Mouse (Mus musculus): ENCODE data around the gene Gm20388. TPM values are rescaled to one million over a fixed set of nuclear protein-coding genes. Genes with fewer than 3 reads are reported as not detected.

Gm20388 gene
- total RNA-seq, 1 experiment from 2014 or later: 10.0 TPM

GRCm38 (mm10) chr8:120626461-120626860 is 715.8 kb downstream of the Gm20388 start:
- no peak for ATAC-seq (replicated peaks; ENCODE audit: insufficient number of reproducible peaks, low FRiP score, low TSS enrichment, poor library complexity, severe bottlenecking)

GRCm38 (mm10) chr8:120627298-120627697 is 716.7 kb downstream of the Gm20388 start:
- no peak for ATAC-seq (replicated peaks; ENCODE audit: insufficient number of reproducible peaks, low FRiP score, low TSS enrichment, poor library complexity, severe bottlenecking)

- ATAC-seq (replicated peaks; ENCODE audit: insufficient number of reproducible peaks, low FRiP score, low TSS enrichment, poor library complexity, severe bottlenecking): no peak
Observed at GRCm38 (mm10) chr8:120630031-120630430, 719.4 kb downstream of the Gm20388 start.

GRCm38 (mm10) chr8:120630848-120631247 is 720.2 kb downstream of the Gm20388 start:
- no peak for ATAC-seq (replicated peaks; ENCODE audit: insufficient number of reproducible peaks, low FRiP score, low TSS enrichment, poor library complexity, severe bottlenecking)

DNA sequence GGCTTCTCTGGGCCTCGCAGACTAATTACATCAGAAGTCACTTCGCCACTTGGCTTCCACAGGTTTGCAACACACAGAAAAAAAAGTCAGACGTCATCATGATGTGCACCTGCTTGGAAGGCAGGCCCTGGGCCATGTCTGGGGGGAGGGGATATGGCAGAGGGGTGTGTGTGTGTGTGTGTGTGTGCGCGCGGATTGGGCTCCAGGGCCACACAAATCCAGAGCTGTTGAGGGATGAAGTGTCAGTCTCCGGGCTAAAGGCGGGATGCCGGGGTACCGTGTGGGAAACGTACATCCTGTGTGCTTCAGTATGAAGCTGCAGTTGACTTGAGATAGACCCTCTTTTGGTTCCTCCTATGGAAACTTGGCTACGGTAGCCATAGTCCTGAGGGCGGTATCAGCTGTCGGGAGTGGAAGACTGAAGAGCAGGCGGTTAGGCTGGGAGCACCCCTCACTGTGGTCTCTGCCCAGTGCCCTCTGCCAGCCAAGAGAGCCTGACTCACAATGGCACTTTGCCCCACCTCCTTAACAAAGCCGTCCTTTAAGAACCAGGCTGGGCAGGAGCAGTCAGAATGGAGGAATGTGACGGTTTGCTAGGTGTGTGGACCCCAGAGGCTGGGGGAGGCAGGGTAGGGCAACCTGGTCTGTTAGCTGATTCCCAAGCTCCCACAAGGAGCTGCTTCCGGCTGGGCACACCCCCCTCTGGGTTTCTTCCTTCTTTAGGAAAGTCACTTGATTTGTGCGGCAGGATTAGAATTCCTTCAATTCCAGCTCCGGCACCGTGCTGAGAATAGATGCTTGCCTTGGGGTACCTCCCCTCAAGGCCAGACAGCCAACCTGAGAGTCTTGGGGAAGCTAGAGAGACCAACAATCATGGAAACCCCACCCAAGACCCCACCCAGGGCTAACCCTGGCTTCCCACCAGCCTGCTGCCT is 721.1 kb downstream of the Gm20388 start:
- ATAC-seq (replicated peaks; ENCODE audit: insufficient number of reproducible peaks, low FRiP score, low TSS enrichment, poor library complexity, severe bottlenecking): no peak

- no peak for ATAC-seq (replicated peaks; ENCODE audit: insufficient number of reproducible peaks, low FRiP score, low TSS enrichment, poor library complexity, severe bottlenecking)
Observed at GRCm38 (mm10) chr8:120632969-120633664, 722.5 kb downstream of the Gm20388 start.

DNA sequence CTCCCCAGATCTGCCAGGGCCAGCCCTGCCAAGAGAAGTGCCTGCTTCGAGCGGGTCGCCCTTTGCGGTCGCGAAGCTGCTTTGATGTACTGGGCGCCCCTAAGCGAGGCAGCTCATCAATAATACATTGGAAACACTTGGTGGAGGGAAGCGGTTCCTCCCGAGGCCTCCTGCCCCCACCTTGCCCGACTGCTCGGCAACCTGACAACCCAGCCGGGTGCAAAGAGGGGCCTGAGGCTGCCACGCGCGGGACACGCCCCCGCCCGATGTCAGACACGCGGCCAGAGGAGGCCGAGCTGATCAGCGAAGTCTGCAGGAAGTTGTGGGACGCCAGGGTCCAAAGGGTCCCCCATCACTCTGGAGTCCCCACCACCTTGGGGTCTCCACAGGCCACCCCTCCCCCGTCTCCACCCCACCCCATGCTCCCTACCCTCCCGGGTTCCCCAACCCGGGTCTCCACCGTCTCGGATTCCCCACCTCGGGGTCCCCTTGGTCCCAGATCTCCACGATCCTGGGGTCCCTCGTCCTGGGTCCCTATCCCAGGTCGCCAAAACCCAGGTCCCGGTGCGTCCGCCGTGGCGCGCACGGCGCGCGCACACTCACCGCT is 723.1 kb downstream of the Gm20388 start:
- no peak for ATAC-seq (replicated peaks; ENCODE audit: insufficient number of reproducible peaks, low FRiP score, low TSS enrichment, poor library complexity, severe bottlenecking)

- ATAC-seq (replicated peaks; ENCODE audit: insufficient number of reproducible peaks, low FRiP score, low TSS enrichment, poor library complexity, severe bottlenecking): no peak
Observed at GRCm38 (mm10) chr8:120634329-120634839, 723.7 kb downstream of the Gm20388 start.

- no peak for ATAC-seq (replicated peaks; ENCODE audit: insufficient number of reproducible peaks, low FRiP score, low TSS enrichment, poor library complexity, severe bottlenecking)
Observed at GRCm38 (mm10) chr8:120641245-120641644, 730.6 kb downstream of the Gm20388 start.

DNA sequence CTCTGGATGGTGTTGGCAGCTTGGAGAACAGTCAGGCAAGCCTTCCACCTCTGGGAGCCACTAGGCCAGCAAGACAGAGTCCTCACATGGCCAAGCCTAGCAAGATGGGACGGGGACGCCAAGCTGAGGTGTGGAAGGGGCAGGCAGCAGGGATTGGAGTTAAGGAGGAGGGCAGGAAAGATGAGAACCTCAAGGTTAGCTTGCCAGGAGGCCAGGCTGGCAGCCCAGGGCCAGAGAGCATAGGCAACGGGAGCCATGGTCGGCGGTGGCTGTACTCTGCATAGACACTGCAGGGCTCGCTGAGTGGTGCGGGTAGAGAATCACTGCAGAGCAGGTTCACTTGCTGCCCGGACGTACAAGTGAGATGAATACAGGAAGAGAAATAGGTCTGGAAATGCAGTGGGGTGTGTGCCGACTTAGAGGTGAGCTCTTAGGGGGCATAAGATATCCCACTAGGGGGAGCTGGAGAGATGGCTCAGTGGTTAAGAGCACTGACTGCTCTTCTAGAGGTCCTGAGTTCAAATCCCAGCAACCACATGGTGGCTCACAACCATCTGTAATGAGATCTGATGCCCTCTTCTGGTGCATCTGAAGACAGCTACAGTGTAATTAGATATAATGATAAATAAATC is 731.5 kb downstream of the Gm20388 start:
- no peak for ATAC-seq (replicated peaks; ENCODE audit: insufficient number of reproducible peaks, low FRiP score, low TSS enrichment, poor library complexity, severe bottlenecking)

DNA sequence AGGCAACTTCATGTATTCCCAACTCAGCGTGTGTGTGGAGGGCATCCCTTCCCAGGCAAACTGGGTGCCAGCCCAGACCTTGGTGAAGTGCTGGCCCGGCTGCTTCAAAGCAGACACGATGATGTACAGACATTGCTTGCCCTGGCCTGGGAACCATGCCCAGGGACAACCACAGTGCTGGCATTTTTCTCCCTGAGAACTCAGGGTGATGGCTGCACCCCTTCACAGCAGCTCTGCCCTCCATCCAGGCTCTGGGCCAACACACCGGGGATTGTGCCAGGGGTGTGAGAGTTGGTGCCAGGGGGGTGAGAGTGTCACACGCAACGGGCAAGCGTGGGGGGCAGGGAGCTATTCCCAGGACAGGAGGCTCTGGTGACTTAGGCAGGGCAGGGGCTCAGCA is 734.0 kb downstream of the Gm20388 start:
- ATAC-seq (replicated peaks; ENCODE audit: insufficient number of reproducible peaks, low FRiP score, low TSS enrichment, poor library complexity, severe bottlenecking): no peak

DNA sequence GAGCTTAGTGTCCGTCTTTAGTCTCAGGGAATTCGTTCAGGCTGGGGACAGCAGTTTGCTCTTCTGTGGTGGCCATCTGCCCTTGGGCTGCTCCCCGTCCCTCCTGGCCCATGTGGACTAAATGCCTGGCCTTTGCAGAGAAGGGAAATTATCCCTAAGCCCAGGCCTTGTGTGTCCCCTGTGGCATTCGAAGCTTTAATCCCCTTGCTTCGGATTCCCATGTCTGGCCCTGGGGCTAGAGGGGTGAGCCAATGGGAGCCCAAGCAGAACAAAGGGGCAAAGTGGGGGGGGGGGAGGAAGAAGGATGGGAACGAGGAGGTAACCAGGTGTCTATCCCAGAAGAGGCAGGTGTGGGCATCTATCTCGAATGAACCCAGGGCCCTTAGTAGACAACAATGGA is 736.9 kb downstream of the Gm20388 start, which contains the start of gene 1190005I06Rik:
Gene 1190005I06Rik (minus strand): TSS at position 101 of the 400 bp plus-strand sequence.
- no peak for ATAC-seq (replicated peaks; ENCODE audit: insufficient number of reproducible peaks, low FRiP score, low TSS enrichment, poor library complexity, severe bottlenecking)

- no peak for ATAC-seq (replicated peaks; ENCODE audit: insufficient number of reproducible peaks, low FRiP score, low TSS enrichment, poor library complexity, severe bottlenecking)
Observed at GRCm38 (mm10) chr8:120656322-120657052, 745.8 kb downstream of the Gm20388 start.

DNA sequence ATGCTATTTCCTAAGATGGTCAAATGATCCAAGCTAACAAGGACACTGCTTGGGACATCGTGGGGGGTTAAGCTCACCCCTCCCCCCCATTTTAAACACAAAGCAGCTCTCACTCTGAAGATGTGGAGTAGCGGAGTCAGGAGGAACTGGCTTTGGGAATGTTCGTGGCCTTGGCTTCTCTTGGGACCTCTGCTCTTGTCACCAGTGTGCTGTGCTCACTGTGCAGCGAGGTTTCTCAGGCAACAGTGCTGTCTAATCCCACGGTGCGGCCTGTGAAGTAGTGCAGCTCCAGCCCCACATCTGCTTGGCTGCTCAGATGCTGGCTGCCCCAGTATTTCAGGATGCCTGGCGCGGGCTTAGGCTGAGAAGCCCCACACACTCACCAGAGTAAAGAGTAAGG is 746.8 kb downstream of the Gm20388 start:
- ATAC-seq (replicated peaks; ENCODE audit: insufficient number of reproducible peaks, low FRiP score, low TSS enrichment, poor library complexity, severe bottlenecking): no peak

DNA sequence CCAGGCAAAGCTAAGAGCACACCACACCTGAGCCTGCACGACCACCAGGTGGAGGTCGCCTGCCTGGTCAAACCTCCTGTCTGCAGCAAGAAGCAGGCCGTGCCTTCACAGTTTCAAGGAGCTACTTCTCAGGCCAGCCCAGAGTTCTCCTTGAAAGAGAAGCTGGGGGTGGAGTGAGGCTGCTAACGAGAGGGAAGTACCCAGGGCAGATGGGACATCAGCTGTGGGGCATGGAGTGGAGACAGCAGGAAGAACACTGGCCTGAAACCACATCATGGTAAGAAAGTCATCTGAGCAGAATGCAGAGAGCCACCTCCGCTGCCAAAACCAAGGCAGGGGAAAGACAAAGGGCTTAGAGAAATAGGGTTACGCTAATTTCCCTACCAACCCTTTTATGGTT is 753.9 kb downstream of the Gm20388 start:
- no peak for ATAC-seq (replicated peaks; ENCODE audit: insufficient number of reproducible peaks, low FRiP score, low TSS enrichment, poor library complexity, severe bottlenecking)

- no peak for ATAC-seq (replicated peaks; ENCODE audit: insufficient number of reproducible peaks, low FRiP score, low TSS enrichment, poor library complexity, severe bottlenecking)
Observed at GRCm38 (mm10) chr8:120665726-120666455, 755.2 kb downstream of the Gm20388 start.

GRCm38 (mm10) chr8:120666807-120667470 is 756.3 kb downstream of the Gm20388 start:
- ATAC-seq (replicated peaks; ENCODE audit: insufficient number of reproducible peaks, low FRiP score, low TSS enrichment, poor library complexity, severe bottlenecking): no peak

Data from monocyte, adult 5-6 weeks (primary cell).